Mouse (Mus musculus) ovary, postnatal 14 days (tissue): ENCODE results near the gene Asb17.
"Not testable (repeated sequence)": the region's sequence is repeated elsewhere in the genome, so short reads cannot be mapped to it uniquely, and the experiment has no call there.

Experiments used
- DNase-seq: peaks from one replicate; pipeline ENCODE4 v3.0.0; 2022; ENCODE audit warnings: low spot score

Gene Asb17

DNA sequence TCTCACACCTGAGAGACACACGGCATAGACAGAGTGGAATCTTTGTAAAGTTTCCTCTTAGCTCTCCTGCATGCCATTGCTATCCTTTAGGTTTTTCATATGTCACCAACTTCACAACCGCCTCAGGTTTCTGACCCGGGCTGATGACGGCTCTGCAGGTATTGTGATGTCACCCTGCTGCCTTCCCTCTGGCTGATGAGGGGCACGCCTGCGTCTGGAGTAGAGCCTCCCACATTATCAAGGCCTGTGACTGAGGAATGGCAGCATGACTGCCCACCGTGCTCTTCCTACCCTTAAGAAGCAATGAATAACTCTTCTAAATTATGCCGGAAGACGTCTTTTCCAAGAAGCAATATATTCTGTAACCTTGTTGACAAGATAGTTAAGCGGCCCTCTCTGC, at the start of gene Asb17:
Asb17 (plus strand) TSS at position 180 of the 400 bp plus-strand sequence.
- DNase-seq, result no peak

DNA sequence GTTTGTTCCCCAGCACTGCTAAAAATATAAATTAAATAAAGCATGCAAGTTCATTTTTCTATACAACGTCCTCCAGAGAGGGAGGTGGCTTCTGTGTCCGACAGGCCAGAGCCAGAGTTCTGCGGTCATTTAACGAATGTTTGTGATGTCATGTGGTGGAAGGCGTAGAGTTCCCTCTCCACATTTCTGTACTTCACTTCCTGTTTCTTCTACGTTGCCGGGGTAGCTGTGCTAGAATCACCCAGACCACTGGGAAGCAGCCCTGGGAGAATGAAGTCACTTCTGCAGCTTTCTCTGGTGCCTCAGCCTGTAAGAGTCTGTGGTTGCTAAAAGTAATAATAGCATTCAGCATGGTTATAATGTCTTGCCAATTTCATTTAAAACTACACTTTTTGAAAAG, 46.4 kb upstream of the Asb17 start:
- no peak for DNase-seq

DNA sequence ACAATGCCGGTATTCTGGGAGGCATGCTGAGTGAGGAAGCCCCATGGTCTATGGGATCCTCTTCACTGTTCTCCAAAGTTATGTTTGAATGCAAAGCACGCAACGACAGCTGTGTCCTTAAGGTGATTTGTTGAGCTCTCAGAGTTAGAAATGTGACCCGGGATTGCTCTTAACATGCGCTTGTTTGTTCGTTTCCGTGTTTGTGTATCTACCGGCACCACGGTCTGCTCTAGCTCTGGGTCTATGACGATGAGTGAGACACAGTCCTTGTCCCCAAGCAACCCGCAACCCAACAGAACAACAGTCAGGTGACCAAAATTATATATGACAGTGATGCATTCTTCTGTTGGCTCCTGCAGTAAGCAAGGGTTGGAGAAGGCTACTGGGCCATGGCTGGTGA, 44.4 kb upstream of the Asb17 start:
- DNase-seq, result no peak

DNA sequence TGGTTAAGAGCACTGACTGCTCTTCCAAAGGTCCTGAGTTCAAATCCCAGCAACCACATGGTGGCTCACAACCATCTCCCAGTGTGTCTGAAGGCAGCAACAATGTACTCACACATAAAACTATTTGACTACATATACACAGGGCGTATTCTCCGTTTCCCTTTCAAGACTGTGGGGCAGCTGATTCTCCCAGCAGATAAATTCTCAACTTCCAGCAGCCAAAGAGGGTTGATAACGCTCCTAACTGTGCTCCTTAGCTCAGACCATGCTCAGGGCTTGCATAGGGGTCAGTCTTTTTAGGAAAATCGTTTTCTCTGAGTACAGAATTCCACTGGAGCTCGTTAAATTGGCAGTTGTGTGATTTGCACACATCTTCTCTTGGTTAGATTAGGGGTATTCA, 43.3 kb upstream of the Asb17 start:
- DNase-seq, result no peak

DNA sequence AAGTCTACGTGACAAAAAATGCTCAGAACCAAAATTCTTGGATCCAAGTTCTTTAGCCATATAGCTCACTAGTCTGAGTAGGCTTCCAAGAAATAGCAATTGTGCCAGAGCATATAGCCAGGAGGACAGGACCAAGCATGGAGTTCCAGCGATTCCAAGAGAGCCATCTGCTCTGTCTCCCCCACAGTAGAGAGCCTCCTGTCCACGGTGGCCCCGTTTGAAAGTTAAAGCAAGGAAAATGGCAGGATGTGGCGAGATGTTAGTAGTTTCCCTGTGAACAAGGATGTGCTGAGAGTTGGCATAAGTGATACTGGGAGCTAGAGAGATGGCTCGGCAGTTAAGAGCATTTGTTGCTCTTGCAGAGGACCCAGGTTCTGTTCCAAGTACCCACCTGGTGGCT, 42.5 kb upstream of the Asb17 start:
- DNase-seq, result no peak

DNA sequence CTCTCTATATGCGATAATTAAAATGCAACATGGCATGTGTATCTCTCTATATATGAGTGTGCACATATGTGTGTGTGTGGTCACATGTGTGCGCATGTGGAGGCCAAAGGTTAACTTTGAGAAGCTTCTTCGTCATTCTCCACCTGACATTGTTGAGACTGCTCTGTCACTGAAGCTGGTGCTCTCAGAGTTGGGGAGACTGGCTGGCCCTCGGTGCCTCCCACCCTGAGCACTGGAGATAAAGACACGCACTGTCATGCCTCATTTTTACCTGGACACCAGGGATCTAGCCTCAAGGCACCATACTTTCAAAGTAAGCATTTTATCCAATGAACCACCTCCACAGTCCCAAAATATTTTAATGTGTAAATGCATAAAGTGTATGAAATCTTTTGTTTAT, 41.4 kb upstream of the Asb17 start:
- no peak for DNase-seq

DNA sequence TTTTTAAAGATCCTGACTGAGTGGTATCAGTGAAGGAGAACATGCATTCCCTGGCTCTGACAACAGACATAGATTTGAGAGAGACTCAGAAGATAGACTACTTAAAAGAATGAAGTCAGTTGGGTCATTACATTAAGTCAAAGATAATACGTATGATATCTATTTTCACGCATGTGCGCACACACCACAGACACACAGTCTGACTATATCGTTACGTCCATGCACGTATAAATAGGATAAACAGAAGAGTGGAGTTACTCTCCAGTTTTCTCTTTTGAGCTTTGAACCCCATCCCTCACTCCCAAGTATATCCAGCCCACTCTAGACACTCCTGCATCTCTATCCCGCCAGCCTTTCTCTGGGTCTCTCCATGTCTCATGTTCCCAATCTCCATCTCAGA, 40.0 kb upstream of the Asb17 start:
- no peak for DNase-seq

DNA sequence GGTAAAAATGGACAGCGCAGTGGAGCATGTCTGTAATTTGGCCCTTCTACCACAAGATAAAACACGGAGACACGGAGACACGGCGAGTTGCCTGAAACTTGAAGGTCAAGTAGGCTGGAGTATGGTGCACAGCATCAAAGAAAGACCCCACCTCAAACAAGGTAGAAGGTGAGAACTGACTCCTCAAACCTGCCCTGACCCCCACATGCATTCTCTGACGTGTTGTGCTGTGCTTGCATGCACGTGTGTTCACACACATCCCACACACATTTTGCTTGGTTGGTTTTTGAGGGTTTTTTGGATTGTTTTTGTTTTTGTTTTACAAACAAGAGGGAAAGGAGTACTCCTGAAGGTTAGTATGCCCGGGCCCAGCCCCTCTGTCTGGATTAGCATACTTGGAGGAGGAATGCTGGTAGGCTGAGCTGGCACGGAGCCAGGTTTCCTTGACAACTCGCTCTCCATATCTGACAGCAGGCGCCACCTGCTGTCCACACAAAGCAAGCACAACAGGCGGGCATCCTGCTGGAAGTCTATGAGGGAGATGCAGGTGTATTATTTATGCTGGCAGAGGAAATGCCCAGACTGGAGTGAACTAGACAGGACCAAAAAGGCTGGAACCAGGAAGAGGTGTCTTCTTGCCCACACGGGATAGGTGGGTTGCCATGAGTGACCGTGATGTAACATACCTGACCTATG, 37.8 kb upstream of the Asb17 start:
- DNase-seq, result peak; percentile 86

DNA sequence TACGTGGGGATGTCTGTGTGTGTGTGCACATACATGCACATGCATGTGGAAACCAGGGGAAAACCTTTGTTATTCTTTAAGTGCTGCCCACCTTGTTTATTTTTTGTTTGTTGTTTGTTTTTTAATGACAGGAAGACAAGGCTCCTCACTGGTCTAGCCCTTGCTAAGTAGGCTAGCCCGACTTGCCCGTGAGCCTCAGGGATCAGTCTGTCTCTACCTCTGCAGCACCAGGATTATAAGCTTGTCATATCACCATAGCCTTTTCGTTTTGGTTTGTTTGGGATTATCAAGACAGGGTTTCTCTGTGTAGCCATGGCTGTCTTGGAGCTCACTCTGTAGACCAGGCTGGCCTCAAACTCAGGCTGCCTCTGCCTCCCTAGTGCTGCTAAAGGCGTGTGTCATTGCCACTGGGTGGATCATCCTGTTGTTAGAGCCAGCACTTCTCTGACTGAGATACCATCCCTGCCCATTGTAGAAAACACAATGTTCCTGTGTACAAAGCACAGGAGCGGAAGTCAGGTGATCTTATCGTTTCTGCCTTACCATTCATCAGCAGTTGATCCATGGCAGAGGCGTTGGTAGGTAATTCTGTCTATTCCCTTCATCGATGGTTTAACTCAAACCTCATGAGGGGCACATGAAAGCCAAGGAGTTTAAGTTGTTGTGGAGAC, 37.1 kb upstream of the Asb17 start:
- no peak for DNase-seq

DNA sequence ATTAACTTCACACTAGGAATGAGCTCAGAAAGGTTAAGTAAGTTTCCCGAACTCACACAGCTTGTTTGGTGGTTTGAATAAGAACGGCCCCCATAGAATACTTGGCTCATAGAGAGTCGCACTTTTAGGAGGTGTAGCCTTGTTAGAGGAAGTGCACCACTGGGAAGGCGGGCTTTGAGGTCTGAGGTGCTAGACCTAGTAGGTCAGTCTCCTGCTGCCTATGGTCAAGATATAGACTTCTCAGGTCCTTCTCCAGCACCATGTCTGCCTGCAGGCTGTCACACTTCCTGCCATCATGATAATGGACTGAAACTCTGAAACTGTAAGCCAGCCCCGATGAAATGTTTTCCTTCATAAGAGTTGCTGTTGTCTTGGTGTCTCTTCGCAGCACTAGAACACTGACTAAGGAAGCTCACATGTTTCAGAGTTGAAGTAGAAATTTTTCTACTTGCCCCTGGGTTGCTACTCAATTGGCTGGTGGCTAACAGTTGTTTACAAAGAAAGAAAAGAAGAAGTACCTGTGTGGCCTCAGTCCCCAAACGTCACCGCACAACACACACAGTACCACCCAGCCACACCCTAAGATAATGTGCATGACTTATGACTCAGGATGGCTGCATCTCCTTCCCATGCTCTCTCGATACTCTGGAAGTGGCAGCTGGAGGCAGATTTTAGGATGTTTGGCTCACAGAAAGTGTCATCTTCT, 36.4 kb upstream of the Asb17 start:
- no peak for DNase-seq

DNA sequence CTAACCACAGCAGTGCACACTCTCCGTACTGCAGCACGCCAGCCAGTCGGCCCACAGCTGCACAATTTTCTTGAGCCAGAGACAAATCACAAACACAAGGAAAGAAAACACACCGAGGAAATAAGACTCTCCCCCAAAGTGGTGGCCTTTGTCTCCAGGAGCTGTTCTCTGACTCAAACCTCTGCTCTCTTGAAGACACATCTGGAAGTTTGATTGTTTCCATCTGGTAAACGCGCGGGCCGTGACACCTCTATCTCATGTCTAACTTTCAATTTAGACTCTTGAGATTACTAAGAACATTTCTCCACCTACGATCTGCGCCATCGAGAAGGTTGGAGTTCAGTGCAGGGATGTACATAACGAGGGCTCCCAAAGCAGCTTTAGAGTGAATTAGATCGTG, 35.6 kb upstream of the Asb17 start:
- DNase-seq, result no peak

DNA sequence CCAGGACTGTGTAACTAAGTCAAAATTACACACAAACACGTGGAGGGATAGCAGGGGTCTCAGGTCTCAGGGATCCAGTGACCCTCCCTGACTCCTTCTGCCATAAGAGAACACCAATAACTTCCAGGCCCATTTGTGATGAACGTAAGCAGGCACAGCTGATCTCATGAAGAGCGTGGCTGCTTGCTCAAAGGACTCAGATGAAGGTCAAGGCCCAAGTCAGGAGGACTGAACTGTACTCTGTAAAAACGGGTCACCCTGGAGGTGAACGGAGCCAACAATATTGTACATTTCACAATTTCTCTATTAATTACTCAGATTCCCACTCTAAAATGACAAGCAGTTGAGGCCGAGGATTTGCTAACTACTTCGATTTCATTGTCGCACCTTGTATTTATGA, 30.0 kb upstream of the Asb17 start:
- DNase-seq, result no peak

DNA sequence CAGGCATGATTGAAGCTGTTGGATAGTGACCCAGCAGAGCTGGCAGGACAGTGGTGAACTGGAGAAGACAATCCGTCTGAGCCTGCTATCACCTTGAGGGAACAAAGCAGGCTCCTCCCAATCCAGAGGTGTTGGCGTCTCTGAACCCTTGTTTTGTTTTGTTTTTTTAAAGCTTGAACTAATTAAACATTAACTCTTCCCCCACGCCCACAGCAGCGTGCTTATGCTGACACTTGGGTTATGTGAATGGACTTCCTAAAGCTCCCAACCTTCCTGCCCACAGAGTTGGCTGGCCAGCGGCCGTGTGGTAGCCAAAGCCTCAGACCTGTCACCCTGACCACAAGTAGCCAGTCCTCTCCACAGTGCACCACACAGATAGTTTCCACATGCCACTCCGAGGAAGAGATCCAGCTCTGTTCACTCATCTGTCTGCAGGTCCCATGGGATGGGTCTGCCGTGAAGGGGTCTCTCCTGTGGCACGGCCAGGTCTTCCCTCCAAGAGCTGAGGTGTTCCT, 26.6 kb upstream of the Asb17 start:
- DNase-seq, result no peak

DNA sequence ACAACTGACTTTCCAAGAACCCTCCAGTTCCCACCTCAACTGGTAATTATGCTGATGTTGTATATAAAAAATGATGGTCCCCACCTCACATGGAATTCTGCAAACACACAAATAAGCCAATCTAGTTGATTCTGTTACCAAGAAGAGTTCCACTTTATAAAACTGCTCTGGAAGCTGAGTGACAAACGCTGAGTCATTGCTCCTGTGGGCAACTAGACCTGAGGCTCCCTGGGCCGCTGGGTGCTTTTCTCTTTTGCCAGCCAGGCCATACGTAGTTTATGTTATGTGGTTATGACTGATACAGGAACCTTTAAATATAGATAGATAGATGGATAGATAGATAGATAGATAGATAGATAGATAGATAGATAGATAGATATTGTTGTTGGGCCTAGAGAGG, 25.3 kb upstream of the Asb17 start:
- DNase-seq, result no peak

DNA sequence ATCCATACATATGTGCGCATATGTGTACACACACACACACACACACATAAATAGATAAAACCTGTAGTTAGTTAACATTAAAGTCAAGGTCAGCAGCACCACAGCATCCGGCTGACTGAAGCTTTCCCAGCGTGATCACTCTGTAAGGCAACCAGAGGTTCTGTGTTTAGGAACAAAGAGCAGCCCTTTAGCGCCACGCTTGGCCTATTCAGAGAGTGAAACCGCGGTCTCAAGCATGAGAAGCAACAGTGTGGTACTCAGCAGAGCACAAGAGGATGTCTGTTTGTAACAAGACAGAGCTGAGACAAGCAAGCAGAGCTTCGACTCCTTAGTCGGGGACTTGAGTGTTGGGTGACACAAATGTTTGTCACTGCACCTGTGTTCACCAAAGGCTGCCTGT, 24.6 kb upstream of the Asb17 start:
- no peak for DNase-seq

DNA sequence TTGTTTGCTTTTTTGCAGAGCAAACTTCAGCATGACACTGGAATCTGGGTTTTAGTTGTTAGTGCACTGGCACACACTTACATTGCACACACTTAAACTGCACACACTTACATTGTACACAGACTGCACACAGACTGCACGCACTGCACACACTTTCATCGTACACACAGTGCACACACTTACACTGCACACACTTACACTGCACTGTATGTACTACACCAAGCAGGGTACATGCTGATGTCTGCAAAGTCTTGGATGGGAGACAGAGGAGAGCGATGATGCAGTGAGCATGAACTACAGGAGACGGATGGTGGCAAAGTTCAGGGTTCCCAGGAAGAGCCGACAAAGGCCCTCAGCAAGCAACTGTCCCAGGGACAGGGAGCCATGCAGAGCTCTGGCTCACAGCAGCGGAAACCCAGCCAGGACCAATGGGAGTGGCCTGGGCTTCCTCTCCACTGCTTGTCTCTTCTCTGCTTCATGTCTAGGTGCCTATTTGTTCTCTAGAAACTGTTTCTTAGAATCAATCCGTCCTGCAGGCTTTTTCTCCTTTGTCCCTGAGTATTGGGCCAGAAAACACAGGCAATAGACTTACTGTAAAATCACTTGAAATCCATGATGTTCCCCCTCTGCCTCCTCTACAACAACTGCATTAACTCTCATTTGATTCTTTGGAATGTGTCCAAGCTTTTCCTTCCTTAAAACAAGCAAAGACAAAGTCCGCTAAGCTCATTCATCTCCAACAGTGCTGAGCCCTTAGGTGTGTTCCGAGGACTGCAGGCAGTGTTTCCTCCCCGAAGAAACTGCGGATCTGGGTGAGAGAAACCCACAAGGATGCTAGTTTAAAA, 20.1 kb upstream of the Asb17 start:
- no peak for DNase-seq

DNA sequence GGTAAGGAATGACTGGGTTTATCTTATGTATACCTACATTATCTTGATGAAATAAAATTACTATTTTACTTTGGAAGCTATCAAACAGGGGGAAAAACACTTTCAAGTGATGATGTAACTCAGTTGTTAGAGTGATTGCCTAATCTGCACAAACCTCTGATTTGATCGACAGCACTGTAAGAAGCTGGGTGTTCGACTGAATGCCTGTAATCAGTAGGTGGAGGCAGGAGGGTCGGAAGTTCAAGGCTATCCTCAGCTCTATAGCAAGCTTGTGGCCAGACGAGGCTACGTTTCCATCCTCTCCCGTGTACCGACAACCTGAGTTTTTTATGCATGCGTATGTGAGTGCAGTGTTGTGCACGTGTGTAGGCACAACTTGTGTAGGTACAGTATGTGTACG, 18.8 kb upstream of the Asb17 start:
- DNase-seq, result no peak

DNA sequence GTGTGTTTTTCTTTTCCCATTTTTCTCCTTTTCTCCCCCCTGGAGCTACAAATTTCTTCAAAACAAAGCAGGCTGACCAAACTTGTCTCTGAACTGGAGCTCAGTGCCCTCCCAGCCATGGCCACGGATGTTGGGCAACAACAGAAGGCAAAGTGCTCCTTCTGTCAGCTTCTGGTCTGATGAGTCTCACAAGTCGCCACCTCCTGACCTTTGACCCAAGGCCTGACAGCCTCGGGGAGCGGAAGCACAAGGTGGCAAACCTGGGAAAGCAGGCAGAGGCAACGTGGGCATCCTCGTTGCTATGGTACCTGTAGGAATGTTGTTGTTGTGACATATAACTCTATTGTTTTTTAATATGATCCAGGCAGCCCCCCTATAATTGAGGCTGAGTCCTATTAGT, 17.4 kb upstream of the Asb17 start:
- no peak for DNase-seq

DNA sequence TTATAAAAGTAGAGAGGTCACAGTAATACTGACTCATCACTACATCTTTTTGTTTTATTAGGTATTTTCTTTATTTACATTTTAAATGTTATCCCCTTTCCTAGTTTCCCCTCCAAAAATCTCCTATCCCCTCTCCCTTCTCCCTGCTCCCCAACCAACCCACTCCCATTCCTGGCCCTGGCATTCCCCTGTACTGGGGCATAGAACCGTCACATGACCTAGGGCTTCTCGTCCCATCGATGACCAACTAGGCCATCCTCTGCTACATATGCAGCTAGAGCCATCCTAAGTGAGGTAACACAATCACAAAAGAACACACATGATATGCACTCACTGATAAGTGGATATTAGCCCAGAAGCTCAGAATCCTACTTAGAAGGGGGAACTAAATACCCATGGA, 14.2 kb upstream of the Asb17 start:
- not testable (repeated sequence) for DNase-seq

DNA sequence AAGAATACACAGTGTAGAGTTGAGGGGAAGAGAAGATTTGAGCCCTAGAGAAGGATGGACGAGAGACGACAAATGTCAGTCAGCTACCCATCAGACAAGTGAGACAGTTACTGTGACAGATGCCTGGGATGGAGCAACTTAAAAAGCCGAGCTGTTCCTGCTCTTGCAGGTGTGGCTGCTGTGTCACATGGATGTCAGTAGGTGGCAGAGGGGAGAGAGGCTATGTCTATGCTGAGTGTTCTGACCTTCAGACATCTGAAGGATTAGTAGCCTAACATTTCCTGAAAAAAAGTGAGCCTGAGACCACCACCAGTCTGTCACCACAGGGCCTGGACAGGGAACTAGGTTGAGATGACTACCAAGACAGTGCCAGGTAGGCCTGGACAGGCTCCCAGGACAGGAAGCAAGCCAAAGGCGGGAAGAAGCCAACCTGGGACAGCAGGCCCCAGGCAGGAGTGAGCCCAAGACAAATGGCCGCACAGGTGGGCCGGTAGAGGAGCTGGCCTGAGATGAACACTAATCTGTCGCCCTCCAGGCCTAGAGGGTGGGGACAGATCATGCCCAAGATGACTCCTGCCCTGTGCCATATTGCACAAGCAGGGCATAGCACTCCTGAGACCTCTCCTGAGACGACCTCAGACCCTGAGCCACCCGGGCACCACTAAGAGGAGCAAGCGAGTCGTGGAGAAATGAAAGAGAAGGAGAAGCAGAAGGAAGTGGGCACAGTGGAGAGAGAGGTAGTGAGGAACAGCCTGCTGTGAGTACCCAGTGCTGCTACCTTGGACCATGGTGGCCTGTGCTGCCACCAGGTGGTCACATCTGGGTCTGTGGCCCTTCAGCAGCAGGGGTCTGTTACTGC, 12.8 kb upstream of the Asb17 start:
- DNase-seq, result no peak

DNA sequence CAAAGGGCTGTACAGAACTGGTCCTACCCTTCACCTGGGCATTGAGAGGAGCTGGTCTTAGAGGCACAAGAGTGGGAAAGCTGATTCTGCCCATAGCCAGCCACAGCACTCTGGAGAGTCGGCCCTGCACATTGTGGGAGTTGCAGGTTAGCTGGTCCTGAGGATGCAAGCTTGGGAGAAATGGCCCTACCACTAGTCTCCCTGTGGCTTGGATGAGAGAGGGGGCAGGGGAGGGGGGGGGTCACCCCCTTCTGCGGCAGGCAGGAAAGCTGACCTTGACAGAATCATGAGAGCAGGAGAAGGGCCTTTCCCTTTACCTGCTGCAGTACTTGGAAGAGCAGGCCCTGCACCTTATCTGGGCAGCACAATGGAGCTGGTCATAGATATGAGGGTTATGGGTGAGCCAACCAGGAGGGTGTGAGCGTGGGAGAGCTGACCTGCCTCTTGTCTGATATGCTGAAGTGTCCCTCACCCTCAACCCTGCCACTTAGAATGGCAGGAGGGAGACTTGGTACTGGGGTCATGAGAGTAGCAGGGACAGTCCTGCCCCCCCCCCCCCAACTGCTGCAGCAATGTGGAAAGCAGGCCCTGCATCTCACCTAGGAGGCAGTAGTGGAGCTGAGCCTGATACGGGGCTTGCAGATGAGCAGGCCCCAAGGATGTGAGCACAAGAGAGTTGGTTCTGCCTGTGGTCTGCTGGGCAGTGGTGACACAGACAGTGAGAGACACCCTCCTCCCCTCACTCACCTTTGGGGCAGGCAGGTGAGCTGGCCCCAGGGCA, 11.9 kb upstream of the Asb17 start:
- DNase-seq, result no peak
